Mouse (Mus musculus) C2C12 (cell line): Measurements from ENCODE around the gene Thap8.

Source experiments
- CTCF ChIP-seq: IDR thresholded peaks from one replicate; pipeline ENCODE4 v1.5.1; 2011; ENCODE audit not compliant: control insufficient read depth, insufficient read depth, insufficient read length
- USF1 ChIP-seq: IDR thresholded peaks from one replicate; pipeline ENCODE4 v1.6.1; 2011; ENCODE audit warnings: low read depth, mild to moderate bottlenecking, control low read depth, moderate library complexity

GRCm38 (mm10) chr7:30266780-30267179 lies 13.1 kb upstream of the Thap8 start:
- TF ChIP-seq CTCF: no peak
- no peak for TF ChIP-seq USF1
